Mouse (Mus musculus): Measurements from ENCODE around the gene Tns1. TPM values are rescaled to one million over a fixed set of nuclear protein-coding genes. Genes with fewer than 3 reads are reported as not detected.

Tns1 gene
- total RNA-seq, 2 experiments from 2014 or later = 193 to 196 TPM

- no peak for DNase-seq
Measured at GRCm38 (mm10) chr1:74032966-74033365, 91.3 kb downstream of the Tns1 start.

DNA sequence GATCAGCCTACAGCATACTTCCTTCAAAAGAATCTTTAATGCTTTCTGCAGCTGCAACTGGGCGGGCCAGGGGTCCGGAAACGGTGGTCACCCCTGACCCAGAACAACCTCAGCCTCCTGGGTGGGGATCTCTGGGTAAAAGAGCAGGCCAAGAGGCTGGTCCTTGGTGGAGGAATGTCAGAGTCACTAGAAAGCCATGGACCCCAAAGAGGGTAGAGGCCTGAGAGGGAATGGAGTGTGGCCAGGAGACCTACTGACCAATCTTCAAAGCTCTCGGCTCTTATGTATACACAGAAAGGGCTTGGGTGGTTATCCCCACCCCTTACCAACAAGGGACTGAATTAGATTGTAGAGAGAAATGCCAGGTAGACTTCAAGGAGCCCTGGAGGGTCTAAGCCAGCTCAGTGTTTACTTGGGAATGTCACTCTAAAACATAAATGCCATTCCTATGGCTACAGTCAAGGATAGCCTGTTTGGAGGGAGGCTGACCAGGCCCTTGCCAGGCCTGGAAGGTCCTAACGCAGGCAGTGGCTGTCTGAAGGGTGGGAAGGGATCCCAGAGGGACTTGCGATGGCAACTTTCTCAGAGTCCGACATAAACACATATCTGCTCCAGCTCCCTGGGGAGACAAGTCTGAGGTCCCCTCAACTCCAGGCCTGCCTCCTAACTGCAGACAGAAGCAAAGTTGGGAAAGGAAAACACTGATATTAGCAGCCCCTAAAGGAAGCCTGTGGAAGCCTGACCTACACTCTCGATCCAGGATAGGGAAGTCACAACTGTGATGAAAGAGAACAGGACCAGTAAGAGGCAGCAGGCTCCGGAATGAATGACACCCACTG, 92.3 kb downstream of the Tns1 start:
- DNase-seq = no peak

DNA sequence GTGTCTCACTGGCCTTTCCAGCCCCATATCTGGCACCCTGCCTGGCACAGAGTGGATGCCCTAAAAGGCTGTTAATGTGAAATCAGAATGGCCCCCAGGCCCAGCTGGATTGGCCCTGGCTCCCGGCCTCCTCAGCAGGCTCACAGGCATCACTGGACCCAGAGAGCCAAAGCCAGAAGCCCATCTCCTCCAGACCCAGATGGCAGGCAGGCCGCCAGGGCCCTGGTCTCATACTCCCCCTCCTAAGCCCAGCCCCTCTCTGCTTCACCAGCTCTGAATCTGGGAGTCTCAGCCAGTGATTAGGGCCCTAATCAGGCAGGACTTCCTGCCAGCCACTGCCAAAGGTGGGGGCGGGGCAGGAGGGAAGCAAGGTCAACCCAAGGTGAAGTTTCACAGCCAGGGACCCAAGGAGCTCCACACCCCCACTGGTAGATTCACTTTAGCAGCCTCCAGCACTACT, 93.3 kb downstream of the Tns1 start:
- DNase-seq = peak; percentile 50

- no peak for DNase-seq
Measured at GRCm38 (mm10) chr1:74030285-74030684, 94.0 kb downstream of the Tns1 start.

DNA sequence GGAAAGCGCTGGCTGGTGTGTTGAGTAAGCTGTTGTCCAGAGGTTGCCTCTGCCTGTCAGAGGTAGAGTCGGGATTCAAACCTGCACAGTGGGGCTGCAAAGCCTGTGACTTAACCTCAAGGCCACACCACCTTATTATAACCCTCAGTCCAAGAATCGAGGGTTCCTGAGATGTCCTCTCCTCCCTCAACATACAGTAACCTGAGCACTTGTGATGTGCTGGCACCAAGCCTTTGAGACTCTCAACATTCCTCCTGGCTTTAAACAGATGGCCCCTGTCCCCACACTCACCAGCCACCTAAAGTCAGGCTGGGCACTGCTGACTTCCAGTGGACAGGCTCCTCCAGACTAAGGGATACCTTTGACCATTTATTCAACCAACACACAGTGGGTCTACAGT, 94.6 kb downstream of the Tns1 start:
- DNase-seq = no peak

DNA sequence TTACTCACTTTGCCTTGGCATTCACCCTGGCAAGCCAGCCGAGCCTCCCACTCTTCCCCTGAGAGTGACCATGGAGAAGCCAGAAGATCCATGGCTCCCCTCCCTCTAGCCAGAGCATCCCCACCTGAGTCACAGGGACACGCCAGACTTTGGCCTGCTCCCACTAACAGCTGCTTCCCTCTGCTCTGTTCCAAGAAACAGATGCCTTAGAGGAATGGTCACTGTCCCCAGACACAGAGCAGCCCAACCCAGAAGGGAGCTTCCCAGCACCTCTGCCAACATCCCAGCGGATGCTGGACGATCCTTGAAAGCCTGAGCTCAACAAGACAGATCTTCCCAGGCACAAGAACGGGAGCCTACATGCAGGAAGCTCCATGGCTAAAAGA, 95.4 kb downstream of the Tns1 start:
- DNase-seq = peak; percentile 50

DNA sequence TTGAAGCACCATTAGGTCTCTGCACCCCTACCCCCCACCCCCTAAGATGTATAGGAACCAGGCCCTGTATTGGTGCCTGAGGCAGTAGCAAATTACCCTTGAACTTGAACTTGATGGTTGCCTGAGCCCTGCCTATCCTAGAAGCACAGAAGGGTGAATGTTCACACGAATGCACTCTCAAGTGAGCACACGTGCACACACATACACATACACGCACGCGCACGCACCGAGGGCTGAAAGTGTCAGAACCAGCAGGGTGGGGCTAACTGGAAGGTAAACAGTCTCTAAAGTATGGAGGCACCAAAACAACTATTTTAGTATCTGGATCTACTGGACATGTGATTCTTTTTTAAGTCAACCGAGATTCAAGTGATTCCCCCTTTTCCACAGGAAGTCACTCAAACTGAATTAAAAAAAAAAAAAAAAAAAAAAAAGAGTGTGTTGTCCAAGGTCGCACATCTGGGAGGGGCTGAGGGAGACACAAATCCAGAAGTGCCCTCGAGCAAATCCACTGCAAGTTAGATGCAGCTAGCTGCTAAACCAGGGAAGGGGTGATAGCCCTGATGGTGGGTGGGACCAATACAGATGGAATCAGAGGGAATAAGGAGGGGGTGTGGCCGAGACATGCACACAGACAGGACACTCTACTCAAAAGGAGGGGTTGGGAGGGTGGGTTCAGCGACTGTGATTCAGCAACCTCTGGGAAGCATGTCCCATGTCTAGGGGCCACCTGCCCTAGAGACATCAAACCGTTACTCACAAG, 96.0 kb downstream of the Tns1 start:
- DNase-seq = no peak

DNA sequence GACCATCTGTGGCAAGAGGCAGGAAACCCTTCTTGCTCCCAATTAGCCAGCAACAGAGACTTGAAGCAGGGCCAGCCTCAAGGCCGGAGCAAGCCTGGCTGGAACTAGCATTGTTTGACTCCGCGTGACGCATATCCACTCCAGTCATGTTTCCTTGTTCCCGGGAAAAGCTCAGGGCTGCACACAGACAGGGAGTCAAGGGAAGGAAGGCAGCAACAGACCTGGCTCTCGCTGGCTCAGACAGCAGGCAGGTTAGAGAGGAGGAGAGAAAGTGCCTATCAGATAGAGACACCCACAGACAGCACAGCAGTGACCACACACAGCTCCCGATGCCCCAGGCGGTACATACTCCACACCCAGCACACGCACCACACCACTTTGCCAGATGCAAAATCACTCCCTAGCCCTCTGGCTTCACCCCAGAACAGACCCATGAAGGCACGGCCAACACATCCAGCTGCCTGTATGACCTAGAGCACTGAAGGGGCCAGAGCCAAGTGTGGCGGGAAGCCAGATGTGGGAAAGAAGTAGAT, 96.6 kb downstream of the Tns1 start:
- DNase-seq = peak; percentile 69

DNA sequence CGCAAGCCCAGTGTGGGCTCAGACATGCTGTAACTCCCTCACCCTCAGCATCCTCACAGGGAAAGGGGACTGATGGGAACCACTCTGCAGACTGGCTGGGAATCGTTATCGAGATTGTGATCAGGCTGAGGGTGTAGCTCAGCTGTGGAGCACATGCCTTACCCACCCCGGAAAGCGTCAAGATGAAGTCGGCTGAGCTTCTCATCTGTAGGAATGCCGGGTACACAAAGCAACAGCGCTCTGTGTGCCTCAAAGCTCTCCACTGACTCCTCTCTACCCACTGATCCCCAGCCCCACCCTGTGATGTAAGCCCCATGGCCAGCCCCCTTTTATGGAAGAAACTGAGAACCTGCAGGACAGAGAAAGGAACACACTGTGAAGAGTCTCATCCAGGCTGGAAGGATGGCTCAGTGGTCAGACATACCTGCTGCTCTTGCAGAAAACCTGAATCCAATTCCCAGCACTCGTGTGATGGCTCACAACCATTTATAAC, 97.5 kb downstream of the Tns1 start:
- DNase-seq = no peak

DNA sequence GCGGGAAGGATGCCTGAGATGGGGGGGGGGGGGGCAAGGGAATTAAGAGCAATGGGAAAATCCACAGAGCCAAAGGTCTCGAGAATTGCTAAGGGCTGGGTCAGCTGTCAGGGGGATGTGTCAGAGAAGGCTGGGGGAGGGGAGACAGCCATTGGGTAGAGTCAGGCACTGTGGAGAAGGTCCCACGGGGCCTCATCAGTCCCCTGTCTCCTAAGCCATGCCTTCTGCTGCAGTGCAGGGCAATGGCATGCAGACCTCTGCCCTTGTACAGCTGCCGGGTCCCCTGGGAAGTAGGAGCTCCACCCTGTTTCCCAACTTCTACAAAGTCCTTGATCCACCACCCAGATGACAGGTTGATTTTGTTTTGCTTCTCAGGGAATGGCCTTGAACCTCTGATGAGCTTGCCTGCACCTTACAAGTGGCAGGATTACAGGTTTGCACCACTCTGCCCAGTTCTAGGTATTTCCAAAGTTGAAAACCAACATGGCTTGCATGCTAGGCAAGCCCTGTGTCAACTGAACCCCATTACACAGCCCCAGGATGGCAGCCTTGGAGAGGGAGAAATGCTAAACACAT, 98.5 kb downstream of the Tns1 start:
- DNase-seq = no peak

DNA sequence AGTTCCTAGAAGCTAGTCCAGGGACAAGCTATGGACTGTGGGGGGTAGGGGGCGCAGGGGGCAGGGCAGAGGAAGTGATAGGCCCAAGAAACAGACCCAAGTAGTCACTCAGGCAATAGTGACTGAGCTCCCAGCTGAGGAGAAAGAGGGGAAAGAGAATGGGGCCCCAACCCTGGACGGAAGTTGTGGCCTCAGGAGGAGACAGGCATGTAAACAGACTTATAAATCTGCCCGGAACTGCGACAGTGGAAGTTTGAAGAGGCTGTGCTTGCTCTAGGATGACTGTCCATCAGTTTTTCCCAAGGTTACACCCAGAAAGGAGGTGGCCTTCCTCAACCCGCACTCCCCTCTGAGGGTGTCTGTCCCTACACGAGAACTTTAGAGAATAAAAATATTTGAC, 99.0 kb downstream of the Tns1 start:
- DNase-seq = no peak

GRCm38 (mm10) chr1:74024452-74025190, 99.6 kb downstream of the Tns1 start:
- no peak for DNase-seq

- no peak for DNase-seq
Measured at GRCm38 (mm10) chr1:74022998-74023397, 101.3 kb downstream of the Tns1 start.

GRCm38 (mm10) chr1:74022536-74022935, 101.7 kb downstream of the Tns1 start:
- no peak for DNase-seq

DNA sequence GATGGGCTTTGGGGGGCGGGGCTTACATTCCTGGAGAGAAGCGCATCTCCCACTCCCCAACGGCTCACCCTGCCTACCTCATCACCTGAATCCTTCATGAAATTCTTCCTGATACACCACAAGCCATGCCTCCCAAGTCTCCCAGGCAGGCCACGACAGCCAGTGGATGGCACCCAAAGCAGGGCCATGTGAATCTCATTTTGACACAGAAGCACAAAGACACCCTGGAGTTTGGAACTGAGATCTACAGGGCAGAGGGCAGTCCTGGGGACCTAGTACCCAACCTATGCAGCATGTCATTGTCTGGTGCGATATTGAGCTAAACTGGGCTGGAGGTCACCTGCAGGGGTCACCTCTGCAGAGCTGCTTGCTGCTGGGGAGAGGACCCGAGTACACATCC, 104.0 kb downstream of the Tns1 start:
- no peak for DNase-seq

DNA sequence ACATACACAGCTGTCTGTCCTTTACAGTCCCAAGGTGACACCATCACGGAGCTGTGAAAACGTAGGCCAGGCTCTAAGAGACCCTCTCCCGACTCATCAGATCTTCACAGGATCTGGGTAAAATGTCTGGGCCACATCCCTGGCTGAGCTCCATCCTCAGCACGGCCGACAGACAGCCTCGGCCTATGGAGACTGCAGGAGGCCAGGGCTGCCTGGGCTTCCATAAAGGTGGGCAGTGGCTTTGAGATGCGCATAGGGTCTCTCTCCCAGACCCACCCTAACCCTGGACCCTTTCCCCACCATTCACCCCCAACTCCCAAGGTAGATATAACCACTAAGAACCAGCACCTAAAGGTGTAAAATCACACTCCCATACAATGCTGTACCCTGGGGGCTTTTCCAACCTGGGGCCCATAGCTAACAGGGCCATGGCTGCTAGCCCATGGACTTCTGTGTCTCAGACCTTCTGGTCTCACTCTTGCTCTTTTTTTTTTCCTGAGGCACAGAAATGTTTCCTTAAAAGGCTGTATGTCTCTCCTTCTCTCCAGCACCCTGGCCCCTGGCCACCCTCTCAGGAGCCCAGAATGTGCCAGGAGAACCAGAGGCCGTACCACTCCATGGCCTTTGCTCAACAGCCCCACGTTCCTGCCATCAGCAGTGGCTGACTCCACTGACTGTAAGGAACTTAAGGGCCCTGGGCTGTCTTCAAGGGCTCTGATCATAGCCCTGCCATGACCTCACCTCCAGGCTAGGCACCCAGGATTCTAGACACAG, 106.7 kb downstream of the Tns1 start:
- DNase-seq = no peak

DNA sequence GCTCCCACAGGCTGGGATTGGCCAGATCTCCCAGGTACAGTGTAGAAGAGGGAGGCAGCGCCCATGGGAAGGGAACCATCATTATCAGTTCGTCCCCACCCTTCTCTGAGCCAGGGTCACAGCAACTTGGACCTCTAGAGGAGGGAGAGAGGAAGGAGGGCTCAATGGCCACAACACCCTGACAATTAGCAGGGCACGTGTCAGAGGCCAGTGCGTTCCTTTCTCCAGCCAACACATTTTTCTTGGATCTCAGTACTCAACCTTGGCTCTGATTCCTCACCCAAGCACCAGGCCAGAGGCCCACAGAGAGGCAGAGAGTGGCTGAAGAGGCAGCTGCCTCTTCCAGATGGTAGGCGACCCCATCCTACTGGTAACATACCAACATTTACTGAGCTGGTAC, 107.6 kb downstream of the Tns1 start:
- DNase-seq = no peak

GRCm38 (mm10) chr1:74015513-74016234, 108.6 kb downstream of the Tns1 start:
- no peak for DNase-seq

DNA sequence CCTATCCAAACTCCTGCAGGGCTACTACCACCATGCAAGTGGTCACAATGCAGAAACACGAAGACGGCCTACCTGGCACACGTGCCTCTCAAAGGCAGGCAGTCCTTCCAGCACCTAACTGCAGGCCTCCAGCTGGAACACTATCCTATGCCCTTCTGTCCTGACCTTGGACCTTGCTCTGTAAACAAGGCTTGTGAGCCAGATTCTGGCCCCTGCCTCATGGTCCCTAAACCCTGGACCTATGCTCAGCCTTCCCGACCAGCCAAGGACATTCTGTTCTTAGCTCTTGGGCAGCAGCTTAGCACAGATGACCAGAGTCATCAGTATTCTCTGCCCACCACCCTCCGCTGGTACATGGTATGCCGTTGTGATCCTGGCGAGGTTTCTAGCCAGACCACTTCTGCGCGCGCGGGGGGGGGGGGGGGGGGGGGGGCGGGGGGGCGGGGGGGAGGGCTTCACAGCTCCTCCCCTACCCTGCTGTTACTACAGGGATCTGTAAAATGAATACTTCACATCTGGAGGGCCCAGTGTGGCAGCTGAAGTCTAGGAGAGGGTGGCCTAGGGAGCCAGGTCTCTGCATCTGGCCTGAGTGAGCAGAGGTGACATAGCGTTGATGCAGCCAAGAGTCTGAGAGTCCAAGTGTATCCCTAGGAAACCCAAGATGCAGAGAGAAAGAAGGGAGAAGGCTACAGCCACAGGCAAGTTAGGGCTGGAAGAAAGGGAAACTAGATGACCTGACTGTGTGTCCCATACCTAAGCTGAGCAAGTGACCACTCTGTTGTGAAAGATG, 109.5 kb downstream of the Tns1 start:
- DNase-seq = no peak

All from gastrocnemius, postnatal 10 days (tissue).